Mouse (Mus musculus): ENCODE results near the gene Nr2c2ap. TPM values are rescaled to one million over a fixed set of nuclear protein-coding genes. Genes with fewer than 3 reads are reported as not detected.
A peak's percentile ranks its signal among the peaks of the same experiment; 100 is the strongest.

Nr2c2ap gene
- polyA plus RNA-seq, 1 experiment from 2014 or later = 29.1 TPM

DNA sequence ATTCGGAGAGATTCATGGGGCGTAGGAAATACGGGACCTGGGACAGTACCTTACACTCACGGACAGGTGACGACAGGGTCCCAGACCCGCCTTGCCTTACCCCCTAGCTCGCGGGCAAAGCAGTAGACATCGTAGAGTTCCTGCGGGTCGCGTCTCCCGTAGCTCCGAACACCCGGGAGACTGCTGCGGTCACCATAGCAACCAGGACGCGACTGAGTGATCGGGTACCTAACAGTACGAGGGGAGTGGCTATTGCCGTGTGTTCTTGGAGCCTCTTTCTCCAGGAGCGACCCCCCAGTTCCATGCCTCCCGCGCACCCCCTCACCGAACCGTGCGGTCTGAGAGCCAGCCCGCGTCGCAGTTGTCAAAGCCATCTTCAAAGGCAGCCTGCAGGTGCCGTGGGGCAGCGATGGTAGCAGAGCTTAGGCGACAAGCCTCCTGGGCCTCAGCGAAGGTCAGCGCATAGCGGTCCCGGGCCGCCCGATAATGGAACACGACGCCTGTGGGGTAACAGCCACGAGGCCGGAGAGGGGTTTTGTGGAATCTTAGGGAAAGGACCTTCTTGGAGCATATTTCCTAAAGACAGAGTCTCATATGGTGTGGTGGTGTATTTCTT is 18.6 kb upstream of the Nr2c2ap start:
- Histone ChIP-seq H3K9ac (replicated peaks; ENCODE audit: low read depth, low read length) (no peak overlapping the region), H3K9me3 (ENCODE audit: control insufficient read depth, low read depth, low read length) (no peaks in the 10 kb centered on the region), H3K36me3 (ENCODE audit: control insufficient read depth, insufficient read depth, low read length) (no peaks in the 10 kb centered on the region), H3K27ac (ENCODE audit: low read length) (no peak overlapping the region), H3K27me3 (ENCODE audit: control insufficient read depth, insufficient read depth, low read length) (peaks cover 40% of the 10 kb centered on the region), H3K4me3 (ENCODE audit: low read depth, low read length) (no peak overlapping the region), H3K4me1 (ENCODE audit: control insufficient read depth, insufficient read depth, low read length) (no peaks in the 10 kb centered on the region), H3K4me2 (replicated peaks; ENCODE audit: low read depth, low read length) (no peak overlapping the region)
- 9% methylated on average over 43 of the region's 43 CpGs for WGBS
- ATAC-seq (ENCODE audit: insufficient number of reproducible peaks, insufficient read depth, low FRiP score, low read depth) = no peak

DNA sequence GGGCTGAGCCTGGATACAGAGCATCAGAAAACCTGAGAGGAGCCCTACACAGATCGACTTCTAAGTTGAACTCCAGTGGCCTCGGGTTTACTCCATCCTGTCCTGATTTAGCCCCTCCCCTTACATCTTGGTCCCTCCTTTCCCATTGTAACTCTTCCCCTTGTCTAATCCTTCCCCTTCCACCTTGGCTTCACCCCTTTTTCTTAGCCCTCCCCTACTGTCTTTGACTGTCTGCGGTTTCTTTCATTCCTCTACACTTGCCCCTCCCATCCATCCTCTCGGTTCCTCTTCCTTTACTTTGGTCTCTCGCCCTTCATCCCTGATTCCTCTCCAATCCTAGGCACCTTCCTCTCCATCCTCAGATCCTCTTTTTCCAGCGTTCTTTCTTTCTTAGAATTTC is 16.6 kb upstream of the Nr2c2ap start:
- no peaks in the 10 kb centered on the region for H3K4me1 ChIP-seq (ENCODE audit: control insufficient read depth, insufficient read depth, low read length)
- no peak overlapping the region for H3K4me2 ChIP-seq (replicated peaks; ENCODE audit: low read depth, low read length)
- peaks cover 50% of the 10 kb centered on the region for H3K27me3 ChIP-seq (ENCODE audit: control insufficient read depth, insufficient read depth, low read length)
- WGBS = 24% methylated on average over 6 of the region's 6 CpGs
- H3K36me3 ChIP-seq (ENCODE audit: control insufficient read depth, insufficient read depth, low read length) = no peaks in the 10 kb centered on the region
- ATAC-seq (ENCODE audit: insufficient number of reproducible peaks, insufficient read depth, low FRiP score, low read depth) = no peak
- H3K4me3 ChIP-seq (ENCODE audit: low read depth, low read length) = no peak overlapping the region
- no peaks in the 10 kb centered on the region for H3K9me3 ChIP-seq (ENCODE audit: control insufficient read depth, low read depth, low read length)
- H3K9ac ChIP-seq (replicated peaks; ENCODE audit: low read depth, low read length) = no peak overlapping the region
- no peak overlapping the region for H3K27ac ChIP-seq (ENCODE audit: low read length)

DNA sequence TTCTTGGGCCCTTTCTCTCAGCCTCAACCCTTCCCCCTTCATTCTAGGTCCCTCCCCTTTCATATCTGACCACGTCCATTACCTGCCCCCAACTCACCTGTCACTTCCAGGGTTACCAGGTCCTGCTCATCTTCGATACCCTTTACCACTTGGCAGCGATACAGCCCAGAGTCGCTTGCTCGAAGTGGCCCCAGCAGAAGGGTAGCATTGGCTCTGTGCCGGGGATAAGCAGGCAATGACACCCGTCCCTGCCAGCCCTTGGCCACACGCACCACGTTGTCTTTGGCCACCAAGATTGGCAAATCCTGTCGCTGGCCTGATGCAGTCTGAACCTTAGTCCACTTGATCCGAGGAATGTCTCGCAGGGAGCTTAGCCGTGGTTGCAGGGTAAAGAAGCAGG is 16.2 kb upstream of the Nr2c2ap start:
- Histone ChIP-seq H3K4me1 (ENCODE audit: control insufficient read depth, insufficient read depth, low read length) (no peaks in the 10 kb centered on the region), H3K4me3 (ENCODE audit: low read depth, low read length) (no peak overlapping the region), H3K4me2 (replicated peaks; ENCODE audit: low read depth, low read length) (no peak overlapping the region), H3K9ac (replicated peaks; ENCODE audit: low read depth, low read length) (no peak overlapping the region), H3K36me3 (ENCODE audit: control insufficient read depth, insufficient read depth, low read length) (no peaks in the 10 kb centered on the region), H3K27ac (ENCODE audit: low read length) (no peak overlapping the region), H3K27me3 (ENCODE audit: control insufficient read depth, insufficient read depth, low read length) (peaks cover 54% of the 10 kb centered on the region), H3K9me3 (ENCODE audit: control insufficient read depth, low read depth, low read length) (no peaks in the 10 kb centered on the region)
- 72% methylated on average over 13 of the region's 13 CpGs for WGBS
- no peak for ATAC-seq (ENCODE audit: insufficient number of reproducible peaks, insufficient read depth, low FRiP score, low read depth)

DNA sequence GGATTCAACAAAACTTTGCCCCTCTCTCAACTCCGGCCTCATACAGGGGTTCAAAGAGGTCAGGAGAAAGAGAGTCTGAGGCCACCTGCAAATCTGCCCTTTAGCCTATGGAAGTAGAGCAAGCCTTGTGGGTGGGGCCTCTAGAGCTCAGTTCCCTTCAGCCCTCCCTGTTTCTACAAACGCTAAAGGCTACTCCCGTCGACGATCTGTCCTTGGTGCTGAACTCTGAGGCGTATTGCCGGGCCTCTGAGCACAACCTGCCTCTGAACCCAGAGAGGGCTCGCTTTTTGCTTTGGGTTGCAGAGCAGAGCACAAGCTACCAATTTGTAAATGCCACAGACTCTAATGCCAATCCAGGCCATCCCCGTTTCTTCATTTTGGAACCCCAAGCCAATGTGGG is 13.5 kb upstream of the Nr2c2ap start:
- Histone ChIP-seq H3K36me3 (ENCODE audit: control insufficient read depth, insufficient read depth, low read length) (no peaks in the 10 kb centered on the region), H3K4me3 (ENCODE audit: low read depth, low read length) (no peak overlapping the region), H3K27ac (ENCODE audit: low read length) (no peak overlapping the region), H3K9me3 (ENCODE audit: control insufficient read depth, low read depth, low read length) (no peaks in the 10 kb centered on the region), H3K27me3 (ENCODE audit: control insufficient read depth, insufficient read depth, low read length) (peaks cover 35% of the 10 kb centered on the region), H3K4me1 (ENCODE audit: control insufficient read depth, insufficient read depth, low read length) (no peaks in the 10 kb centered on the region), H3K9ac (replicated peaks; ENCODE audit: low read depth, low read length) (no peak overlapping the region), H3K4me2 (replicated peaks; ENCODE audit: low read depth, low read length) (no peak overlapping the region)
- 9% methylated on average over 9 of the region's 9 CpGs for WGBS
- ATAC-seq (ENCODE audit: insufficient number of reproducible peaks, insufficient read depth, low FRiP score, low read depth) = no peak

DNA sequence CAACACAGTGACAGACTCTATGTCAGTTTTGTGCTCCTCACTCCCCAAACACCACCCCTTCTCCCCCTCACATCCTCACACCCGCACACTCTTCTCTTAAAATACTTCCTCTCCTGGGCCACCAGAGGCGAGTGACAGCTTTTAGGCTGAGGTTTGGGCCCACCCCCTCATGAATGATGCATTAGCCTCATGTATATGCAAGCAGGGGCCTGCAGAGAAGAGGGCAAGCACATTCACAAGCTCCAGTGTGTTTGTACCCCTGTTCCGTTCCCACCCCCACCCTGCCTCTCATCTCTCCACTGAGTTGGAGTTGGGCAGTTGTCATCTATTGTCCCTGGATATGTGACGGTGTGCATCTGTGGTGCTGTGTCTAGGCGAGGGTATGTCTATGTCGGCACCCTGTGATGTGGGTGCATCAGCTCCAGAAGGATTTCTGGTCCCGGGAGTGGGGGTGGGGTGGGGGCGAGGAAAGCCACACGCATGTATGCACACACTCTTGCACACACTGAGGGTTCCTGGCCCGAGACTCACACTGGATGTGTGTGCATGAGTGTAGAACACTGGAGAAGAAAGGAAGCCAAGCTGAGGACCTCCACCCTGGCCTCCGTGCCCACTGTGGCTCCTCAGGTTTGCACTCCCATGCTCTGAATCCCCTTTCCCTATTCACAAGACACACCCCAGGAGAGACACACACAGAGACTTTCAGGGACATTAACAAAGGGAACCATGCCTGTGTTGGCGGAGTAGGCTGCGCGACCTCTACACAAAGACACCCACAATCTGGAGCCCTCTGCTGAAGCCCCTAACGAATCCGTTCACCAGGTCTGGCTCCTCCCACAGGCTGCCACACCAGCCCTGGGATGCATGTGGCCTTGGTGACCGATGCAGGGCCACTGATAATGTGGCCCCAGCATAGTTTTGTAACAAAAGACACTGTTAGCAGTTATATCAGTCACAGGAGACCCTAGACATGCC is 12.1 kb upstream of the Nr2c2ap start:
- Histone ChIP-seq H3K9me3 (ENCODE audit: control insufficient read depth, low read depth, low read length) (no peaks in the 10 kb centered on the region), H3K27ac (ENCODE audit: low read length) (no peak overlapping the region), H3K9ac (replicated peaks; ENCODE audit: low read depth, low read length) (no peak overlapping the region), H3K36me3 (ENCODE audit: control insufficient read depth, insufficient read depth, low read length) (no peaks in the 10 kb centered on the region), H3K4me3 (ENCODE audit: low read depth, low read length) (no peak overlapping the region), H3K27me3 (ENCODE audit: control insufficient read depth, insufficient read depth, low read length) (peaks cover 23% of the 10 kb centered on the region), H3K4me2 (replicated peaks; ENCODE audit: low read depth, low read length) (no peak overlapping the region), H3K4me1 (ENCODE audit: control insufficient read depth, insufficient read depth, low read length) (no peaks in the 10 kb centered on the region)
- 16% methylated on average over 17 of the region's 17 CpGs for WGBS
- ATAC-seq (ENCODE audit: insufficient number of reproducible peaks, insufficient read depth, low FRiP score, low read depth) = no peak

- H3K27me3 ChIP-seq (ENCODE audit: control insufficient read depth, insufficient read depth, low read length) = peaks cover 14% of the 10 kb centered on the region
- H3K4me1 ChIP-seq (ENCODE audit: control insufficient read depth, insufficient read depth, low read length) = no peaks in the 10 kb centered on the region
- WGBS = 2% methylated on average over 19 of the region's 19 CpGs
- no peak within 1 kb of the TSS for H3K9ac ChIP-seq (replicated peaks; ENCODE audit: low read depth, low read length)
- H3K27ac ChIP-seq (ENCODE audit: low read length) = no peak within 1 kb of the TSS
- H3K36me3 ChIP-seq (ENCODE audit: control insufficient read depth, insufficient read depth, low read length) = no peaks in the 10 kb centered on the region
- H3K9me3 ChIP-seq (ENCODE audit: control insufficient read depth, low read depth, low read length) = no peaks in the 10 kb centered on the region
- H3K4me3 ChIP-seq (ENCODE audit: low read depth, low read length) = peak within 1 kb of the TSS; percentile 11; the same call in 1 of the 2 replicates
- ATAC-seq (ENCODE audit: insufficient number of reproducible peaks, insufficient read depth, low FRiP score, low read depth) = peak; percentile 56; the same call in 1 of the 2 replicates
- peak within 1 kb of the TSS; percentile 29; the same call in 1 of the 2 replicates for H3K4me2 ChIP-seq (replicated peaks; ENCODE audit: low read depth, low read length)
Measured at GRCm38 (mm10) chr8:70120667-70121066, 10.5 kb upstream of the Nr2c2ap start, which contains the start of gene Ncan. Gene Ncan, minus strand, starts transcription at chr8:70120873.

DNA sequence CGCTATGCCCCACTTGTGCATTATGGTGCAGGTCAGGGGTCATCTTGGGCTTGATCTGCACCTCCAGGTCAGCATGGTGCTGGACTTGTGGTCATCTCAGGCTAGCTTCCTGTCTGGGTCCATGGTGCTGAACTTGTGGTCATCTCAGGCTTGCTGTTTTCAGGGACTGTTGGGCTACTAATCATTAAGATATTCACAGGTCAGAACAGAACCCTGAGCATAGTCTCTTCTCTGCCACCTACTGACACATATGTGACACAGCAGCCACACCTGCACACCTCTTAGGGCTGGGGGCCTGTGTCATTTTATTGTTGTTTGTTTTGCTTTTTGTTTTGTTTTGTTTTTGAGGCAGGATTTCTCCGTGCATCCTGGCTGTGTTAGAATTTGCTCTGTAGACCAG is 8.3 kb upstream of the Nr2c2ap start:
- Histone ChIP-seq H3K9me3 (ENCODE audit: control insufficient read depth, low read depth, low read length) (no peaks in the 10 kb centered on the region), H3K27me3 (ENCODE audit: control insufficient read depth, insufficient read depth, low read length) (peaks cover 12% of the 10 kb centered on the region), H3K9ac (replicated peaks; ENCODE audit: low read depth, low read length) (no peak overlapping the region), H3K4me1 (ENCODE audit: control insufficient read depth, insufficient read depth, low read length) (no peaks in the 10 kb centered on the region), H3K36me3 (ENCODE audit: control insufficient read depth, insufficient read depth, low read length) (no peaks in the 10 kb centered on the region), H3K4me3 (ENCODE audit: low read depth, low read length) (no peak overlapping the region), H3K27ac (ENCODE audit: low read length) (no peak overlapping the region), H3K4me2 (replicated peaks; ENCODE audit: low read depth, low read length) (no peak overlapping the region)
- ATAC-seq (ENCODE audit: insufficient number of reproducible peaks, insufficient read depth, low FRiP score, low read depth) = no peak
- 48% methylated on average over 2 of the region's 2 CpGs for WGBS

- Histone ChIP-seq H3K4me2 (replicated peaks; ENCODE audit: low read depth, low read length) (no peak overlapping the region), H3K9me3 (ENCODE audit: control insufficient read depth, low read depth, low read length) (no peaks in the 10 kb centered on the region), H3K27ac (ENCODE audit: low read length) (no peak overlapping the region), H3K36me3 (ENCODE audit: control insufficient read depth, insufficient read depth, low read length) (no peaks in the 10 kb centered on the region), H3K4me3 (ENCODE audit: low read depth, low read length) (no peak overlapping the region), H3K4me1 (ENCODE audit: control insufficient read depth, insufficient read depth, low read length) (no peaks in the 10 kb centered on the region), H3K27me3 (ENCODE audit: control insufficient read depth, insufficient read depth, low read length) (no peaks in the 10 kb centered on the region), H3K9ac (replicated peaks; ENCODE audit: low read depth, low read length) (no peak overlapping the region)
- WGBS = 63% methylated on average over 8 of the region's 8 CpGs
- ATAC-seq (ENCODE audit: insufficient number of reproducible peaks, insufficient read depth, low FRiP score, low read depth) = no peak
Measured at GRCm38 (mm10) chr8:70124992-70125391, 6.1 kb upstream of the Nr2c2ap start.
